Mouse (Mus musculus) adrenal gland, adult 2 months (tissue): ENCODE data around the gene Auts2. TPM values are rescaled to one million over a fixed set of nuclear protein-coding genes. Genes with fewer than 3 reads are reported as not detected.

ENCODE experiments used
- DNase-seq: peaks from one replicate; pipeline ENCODE4 v3.0.0; 2021
- polyA plus RNA-seq: library from polyadenylated mRNA; depleted of rRNA; stranded (reverse); fragments of >200 nt; gene quantifications from 2 replicates; pipeline ENCODE4 v1.2.3, GENCODE M21; 2012
- total RNA-seq, 2 experiments: library from RNA; stranded (reverse); gene quantifications; 2 replicates each; pipeline ENCODE4 v1.2.3; 2021

Gene Auts2
- total and polyA plus RNA-seq, 3 experiments: 20.2 to 51.6 (median 46.3) TPM

DNA sequence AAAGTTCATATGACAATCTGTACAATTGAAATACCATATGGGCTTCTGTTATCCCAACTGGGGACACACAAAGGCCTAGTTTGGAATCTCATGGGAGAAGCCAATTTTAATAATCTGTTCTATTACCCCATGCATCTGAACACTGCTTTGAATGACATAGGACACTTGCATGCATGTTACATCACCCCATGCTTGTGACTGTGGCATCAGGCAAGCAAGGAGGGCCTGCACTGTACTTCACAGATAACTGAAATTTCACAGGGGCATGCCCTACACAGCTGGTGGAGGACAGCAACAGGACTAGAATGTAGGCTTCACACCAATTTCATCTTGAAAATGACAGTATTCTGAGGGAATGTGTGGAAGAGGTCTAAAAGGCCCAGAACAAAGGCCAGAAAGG lies 746.1 kb downstream of the Auts2 start:
- no peak for DNase-seq

DNA sequence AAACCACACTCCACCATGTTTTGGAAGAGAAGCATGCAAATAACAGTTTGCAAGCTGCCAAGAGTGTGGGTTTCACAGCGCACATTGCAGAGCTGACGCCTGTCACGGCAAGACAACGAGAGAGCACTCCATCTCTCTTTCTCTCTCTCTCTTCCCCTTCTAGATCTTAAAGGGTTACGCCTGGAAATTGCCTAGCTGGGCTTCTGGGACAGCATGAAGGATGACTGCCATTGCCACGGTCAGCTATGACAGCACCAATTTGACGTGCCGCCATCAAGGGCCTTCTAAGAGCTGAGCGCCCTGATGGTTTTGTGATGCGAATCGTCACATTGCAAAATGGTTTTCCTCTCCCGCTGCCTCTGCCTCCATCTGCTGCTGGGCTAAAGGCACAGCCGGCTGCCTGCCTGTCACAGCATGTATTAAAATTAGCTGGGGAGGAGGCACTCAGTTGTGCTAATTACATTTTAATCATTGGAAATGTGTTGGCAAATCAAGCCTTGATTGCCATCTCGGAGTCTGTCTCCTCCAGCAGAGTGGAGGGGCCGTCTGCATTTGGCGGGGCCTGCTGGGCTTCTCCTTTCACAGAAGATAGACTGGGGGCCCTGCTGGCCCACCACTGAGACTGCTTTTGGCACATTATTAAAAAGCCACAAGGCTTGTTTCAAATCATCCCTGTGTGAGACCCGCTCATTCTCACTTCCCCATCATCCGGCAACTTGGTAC lies 748.6 kb downstream of the Auts2 start:
- DNase-seq: no peak

- no peak for DNase-seq
These were observed 753.5 kb downstream of the Auts2 start for GRCm38 (mm10) chr5:131789601-131790000.

DNA sequence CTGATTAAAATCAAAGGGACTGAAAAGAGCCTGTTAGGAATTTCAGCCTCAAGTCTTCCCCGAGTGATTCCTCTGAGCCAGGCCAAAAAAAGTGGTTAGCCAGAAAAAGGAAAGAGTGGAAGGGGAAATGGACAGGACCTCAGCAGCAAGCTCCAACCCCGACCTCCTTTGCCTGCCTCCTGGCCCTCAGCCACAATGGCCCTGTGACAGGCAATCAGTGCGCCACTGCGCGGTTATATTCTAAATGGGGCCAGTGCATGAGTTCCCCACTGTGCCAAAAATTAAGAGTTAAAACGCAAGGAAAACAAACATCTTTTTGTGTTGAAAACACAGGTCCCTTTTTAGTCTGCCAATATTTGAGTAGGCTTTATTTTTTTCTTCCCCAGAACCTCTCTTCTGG lies 755.1 kb downstream of the Auts2 start:
- no peak for DNase-seq

GRCm38 (mm10) chr5:131783241-131783640 lies 759.9 kb downstream of the Auts2 start:
- DNase-seq: no peak

DNA sequence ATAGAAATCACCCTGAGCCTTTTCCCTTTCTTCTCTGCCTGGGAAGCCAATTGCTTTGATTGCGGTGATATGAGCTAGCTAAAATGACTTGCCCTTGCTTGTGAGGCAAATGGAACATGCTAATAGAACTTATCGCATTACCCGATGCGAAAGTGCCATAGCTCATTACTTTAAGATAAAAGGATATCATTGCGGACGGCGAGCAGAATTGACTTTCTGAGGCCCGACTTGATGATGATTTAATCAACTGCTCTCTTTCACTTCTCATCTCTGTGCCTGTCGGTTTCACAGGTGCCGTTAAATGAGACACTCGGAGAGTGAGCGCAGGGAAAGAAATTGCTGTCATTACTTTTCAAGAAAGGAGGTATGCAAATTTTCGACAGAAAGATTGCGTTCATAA lies 762.1 kb downstream of the Auts2 start:
- no peak for DNase-seq

- no peak for DNase-seq
These were observed 764.0 kb downstream of the Auts2 start for GRCm38 (mm10) chr5:131779171-131779570.

DNA sequence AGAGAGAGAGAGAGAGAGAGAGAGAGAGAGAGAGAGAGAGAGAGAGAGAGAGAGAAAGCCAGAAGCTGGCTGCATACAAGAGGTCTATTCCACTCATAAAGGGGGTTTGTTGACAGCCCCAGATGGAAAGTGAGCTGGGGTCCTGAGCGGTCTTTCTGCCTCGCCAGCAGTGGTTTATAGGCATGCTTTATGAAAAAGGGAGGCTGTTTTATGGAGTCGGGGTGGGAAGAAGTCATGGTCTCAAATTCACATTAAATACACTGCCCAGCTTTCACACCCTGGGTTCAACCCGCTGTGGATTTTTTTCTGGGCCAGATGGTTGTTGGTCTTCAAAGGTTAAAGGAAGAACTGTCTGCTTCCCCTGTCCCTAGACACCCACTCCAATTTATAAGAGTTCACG lies 767.5 kb downstream of the Auts2 start:
- DNase-seq: no peak

- no peak for DNase-seq
These were observed 767.9 kb downstream of the Auts2 start for GRCm38 (mm10) chr5:131775222-131775621.

- DNase-seq: no peak
These were observed 768.4 kb downstream of the Auts2 start for GRCm38 (mm10) chr5:131774792-131775191.

GRCm38 (mm10) chr5:131772616-131773015 lies 770.5 kb downstream of the Auts2 start:
- DNase-seq: no peak

- no peak for DNase-seq
These were observed 773.9 kb downstream of the Auts2 start for GRCm38 (mm10) chr5:131769273-131769672.

DNA sequence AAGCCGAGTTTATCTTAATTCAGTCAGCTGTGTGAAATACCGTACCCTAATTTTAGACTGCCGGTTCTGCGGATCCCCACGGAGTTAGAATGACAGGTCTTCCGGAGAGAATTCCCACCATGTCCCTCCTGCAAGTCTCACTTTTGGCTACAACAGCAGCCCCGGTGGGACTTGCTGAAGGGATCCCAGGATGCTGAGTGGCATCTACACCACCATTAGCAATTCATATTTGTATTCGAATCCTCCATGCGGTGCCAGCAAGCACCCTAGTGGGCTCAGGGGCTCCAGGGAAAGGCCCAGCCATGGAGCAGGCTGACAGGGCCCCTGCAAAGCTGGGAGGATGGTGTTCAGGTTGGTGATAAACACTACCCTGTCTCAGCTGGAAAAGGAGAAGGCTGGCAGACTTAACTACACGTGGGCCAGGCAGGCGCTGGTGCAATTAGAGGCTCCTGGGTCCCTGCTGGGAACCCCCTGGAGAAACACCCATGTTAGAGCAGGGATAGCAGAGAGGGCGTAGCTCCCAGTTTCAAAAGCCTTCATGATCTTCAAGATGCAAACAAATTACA lies 775.4 kb downstream of the Auts2 start:
- no peak for DNase-seq

GRCm38 (mm10) chr5:131767176-131767575 lies 776.0 kb downstream of the Auts2 start:
- no peak for DNase-seq

DNA sequence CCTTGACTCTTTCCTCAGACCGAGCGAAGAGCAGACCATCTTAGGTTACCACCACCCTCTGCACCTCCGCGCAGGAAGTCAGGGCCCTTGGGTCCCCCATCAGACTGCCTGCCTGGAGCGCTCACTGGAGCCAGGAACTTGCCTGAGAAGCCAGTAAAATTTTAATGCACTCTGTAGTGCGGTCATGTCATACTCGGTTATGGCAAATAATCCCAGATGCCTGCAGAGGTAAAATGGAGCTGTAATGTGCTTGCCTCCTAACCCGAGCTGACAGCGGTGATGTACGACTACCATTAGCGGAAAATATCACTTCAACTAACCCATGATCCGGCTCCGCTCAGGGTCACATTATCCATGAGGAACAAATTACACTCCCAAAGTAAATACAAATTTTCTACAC lies 783.7 kb downstream of the Auts2 start:
- DNase-seq: no peak

GRCm38 (mm10) chr5:131750330-131750729 lies 792.8 kb downstream of the Auts2 start:
- DNase-seq: no peak

DNA sequence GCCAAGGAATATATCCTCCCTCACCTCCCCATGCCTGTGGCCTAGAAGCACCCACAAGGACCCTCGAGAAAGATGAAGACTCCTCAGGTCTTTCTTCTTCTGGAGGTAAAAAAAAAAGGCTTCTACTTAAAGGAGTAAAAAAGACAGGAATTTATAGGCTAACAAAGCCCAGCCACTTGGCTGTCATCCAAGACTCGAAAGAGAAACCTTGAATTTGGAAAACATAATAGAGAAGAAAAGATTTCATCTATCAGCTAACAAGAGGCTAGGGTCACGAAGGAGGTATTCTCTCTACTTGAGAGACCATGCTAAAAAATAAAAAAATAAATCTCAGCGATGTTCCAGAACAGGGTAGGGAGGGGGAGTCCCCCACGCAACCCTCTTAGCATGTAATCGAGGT lies 793.9 kb downstream of the Auts2 start:
- DNase-seq: peak; percentile 33

GRCm38 (mm10) chr5:131743069-131743468 lies 800.1 kb downstream of the Auts2 start:
- no peak for DNase-seq

GRCm38 (mm10) chr5:131737476-131737875 lies 805.7 kb downstream of the Auts2 start:
- DNase-seq: no peak

DNA sequence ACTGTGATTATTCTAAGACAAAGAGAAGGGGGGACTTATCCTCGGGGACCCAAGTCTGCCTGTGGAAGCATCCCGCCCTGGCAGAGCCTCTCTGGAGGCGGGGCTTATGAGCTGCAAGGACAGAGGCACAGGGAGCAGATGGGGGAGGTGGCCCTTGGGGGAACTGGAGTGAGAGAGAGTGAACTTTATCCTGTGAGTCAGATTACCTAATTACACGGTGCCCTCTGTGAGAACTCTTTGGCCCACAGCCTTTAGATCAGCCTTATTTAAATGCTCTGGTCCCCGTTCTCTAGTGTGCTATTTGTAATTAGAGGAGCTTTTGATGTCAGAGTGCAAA lies 809.9 kb downstream of the Auts2 start:
- DNase-seq: peak; percentile 68

DNA sequence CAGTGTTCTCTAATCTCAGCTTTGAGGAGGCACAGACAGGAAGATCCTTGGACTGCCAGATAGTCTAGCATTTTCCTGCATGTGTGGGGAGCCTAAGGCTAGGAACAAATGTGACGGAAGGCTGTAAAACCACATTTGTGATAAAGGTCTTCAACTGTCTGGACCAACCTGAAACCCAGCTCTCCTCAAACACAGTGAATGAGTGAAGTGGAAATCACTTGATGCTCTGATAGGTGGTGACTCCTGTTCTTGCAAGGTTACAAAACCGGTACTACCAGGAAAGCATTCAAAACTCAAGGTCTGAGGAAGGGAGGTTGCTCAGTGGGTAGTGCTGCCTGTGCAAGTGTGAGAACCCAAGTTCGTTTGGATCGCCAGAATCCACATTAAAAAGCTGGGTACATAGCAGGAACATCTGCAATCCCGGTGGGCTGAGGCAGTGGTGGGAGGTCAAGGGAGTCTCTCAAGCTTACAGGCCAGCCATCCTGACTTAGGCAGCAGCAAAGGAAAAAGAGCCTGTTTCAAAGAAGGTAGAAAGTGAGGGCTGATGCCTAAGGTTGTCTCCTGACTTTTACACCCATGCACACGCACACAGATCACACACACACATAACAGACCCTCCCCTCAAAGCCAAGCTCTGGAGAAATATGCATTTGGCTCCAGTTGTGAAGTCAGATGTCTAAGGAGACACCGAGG lies 810.4 kb downstream of the Auts2 start:
- no peak for DNase-seq

DNA sequence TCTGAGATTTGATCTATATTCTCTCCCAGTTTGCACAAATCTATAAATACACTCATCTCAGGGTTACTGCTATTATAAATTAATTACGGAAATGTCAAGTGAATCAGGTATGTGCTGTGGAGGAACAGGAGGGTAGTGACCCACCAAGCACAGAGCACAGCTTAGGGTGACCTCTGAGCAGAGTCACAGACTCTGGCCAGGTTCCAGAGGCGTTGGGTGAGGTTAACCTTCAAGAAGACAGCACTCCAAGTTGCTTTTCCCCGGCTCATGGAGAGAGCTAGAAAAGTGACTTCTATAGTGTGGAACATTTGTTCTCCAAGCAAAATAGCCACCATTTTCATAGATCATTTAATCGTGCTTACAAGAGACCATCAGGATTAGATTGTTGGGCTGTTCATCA lies 813.7 kb downstream of the Auts2 start:
- peak; percentile 62 for DNase-seq

DNA sequence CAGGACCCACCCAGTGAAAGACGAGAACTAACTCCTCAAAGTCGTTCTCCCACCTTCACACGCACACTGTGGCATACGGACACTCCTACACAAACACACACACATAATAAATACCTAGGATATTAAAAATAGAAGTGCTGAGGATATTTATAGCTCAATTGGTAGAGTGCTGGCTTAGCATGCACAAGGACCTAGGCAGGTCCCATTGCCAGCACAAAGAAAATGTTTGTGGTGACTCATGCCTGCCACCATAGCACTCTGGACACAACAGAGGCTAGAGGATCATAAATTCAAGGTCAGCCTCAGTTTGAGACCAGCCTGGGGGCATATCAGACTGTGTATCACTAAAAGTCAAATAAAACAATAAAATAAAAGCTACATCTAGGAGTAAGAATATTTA lies 815.2 kb downstream of the Auts2 start:
- DNase-seq: peak; percentile 37

DNA sequence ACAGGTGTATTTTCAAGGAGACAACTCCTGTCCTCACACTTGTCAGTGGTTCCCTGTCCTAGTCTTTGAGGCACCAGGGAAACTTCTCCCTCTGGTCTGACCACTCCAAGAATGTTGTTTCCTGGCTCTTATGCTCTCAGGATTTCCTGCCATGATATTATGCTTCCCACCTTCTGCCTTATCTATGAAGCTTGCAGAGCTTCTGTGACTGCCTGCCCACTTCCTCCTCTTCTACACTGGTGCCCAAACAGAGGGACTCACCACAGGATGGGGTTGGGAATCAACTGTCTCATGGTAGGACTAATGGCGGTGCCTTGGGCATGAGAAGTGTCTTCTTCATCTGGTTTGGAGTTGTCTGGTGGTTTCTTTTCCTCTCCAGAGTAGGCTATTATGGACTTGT lies 818.6 kb downstream of the Auts2 start:
- no peak for DNase-seq
